Comparison of ENCODE assay signal across 8 mouse cellular contexts in the genomic region with DNA sequence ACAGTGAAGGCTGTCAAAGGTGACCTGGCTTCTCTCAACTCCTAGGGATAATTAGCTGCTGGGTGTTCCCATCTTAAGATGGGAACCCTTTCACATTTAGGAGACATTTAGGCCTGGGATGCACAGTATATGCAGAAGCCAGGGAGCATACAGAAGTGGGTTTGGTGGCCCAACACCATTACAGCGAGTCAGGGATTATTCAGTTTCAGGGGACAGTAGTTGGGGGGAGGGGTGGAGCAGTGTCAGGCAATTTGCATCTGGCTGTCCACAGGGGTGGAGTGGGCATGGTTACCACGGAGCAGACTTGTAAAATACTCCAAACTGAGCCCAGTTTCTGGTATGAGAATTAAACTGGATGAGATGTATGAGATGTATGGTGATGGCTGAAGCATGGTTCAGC. TPM values are rescaled to one million over a fixed set of nuclear protein-coding genes. Genes with fewer than 3 reads are reported as not detected.
DNase-seq lines count a peak whose midpoint lies in the region; ATAC-seq and TF ChIP-seq lines count a peak whose summit lies in the region.

No protein-coding gene starts in this region.

- TF ChIP-seq EP300 in liver, postnatal 0 days (IDR thresholded peaks at IDR 0.05; ENCODE audit: low read depth) = no peak

- TF ChIP-seq CTCF in G1E (IDR thresholded peaks at IDR 0.05; ENCODE audit: low read depth, low read length) = no peak
- TF ChIP-seq CTCF in liver, postnatal 0 days (IDR thresholded peaks at IDR 0.05; ENCODE audit: low read depth) = no peak

- H3K27ac ChIP-seq in heart, embryonic 13.5 days (replicated peaks) = peak overlapping the region; percentile 68
- peak overlapping the region; percentile 61; the same call in 1 of the 2 replicates for H3K27ac ChIP-seq in heart, embryonic 16.5 days (ENCODE audit: low read length)
- peak overlapping the region; percentile 58 for H3K27ac ChIP-seq in liver, postnatal 0 days (ENCODE audit: low read depth)

- intact Hi-C loops in heart, postnatal 36 days (cut with DNase I) = no loop called here

- WGBS in heart, embryonic 13.5 days = 60% methylated on average over 2 of the region's 2 CpGs
- 69% methylated on average over 2 of the region's 2 CpGs for WGBS in heart, embryonic 16.5 days
- 48% methylated on average over 2 of the region's 2 CpGs for WGBS in liver, postnatal 0 days (ENCODE audit: insufficient replicate concordance)

- H3K36me3 ChIP-seq in heart, embryonic 13.5 days = peaks cover 77% of the 10 kb centered on the region
- H3K36me3 ChIP-seq in G1E (replicated peaks) = peaks cover 89% of the 10 kb centered on the region
- peaks cover 43% of the 10 kb centered on the region for H3K36me3 ChIP-seq in heart, embryonic 16.5 days (ENCODE audit: control insufficient read depth, insufficient read depth)
- peaks cover 48% of the 10 kb centered on the region for H3K36me3 ChIP-seq in liver, postnatal 0 days (replicated peaks; ENCODE audit: insufficient read depth, low read length)

- no peaks in the 10 kb centered on the region for H3K27me3 ChIP-seq in heart, embryonic 13.5 days (replicated peaks)
- H3K27me3 ChIP-seq in G1E (ENCODE audit: insufficient read depth, low read length) = no peaks in the 10 kb centered on the region
- no peaks in the 10 kb centered on the region for H3K27me3 ChIP-seq in heart, embryonic 16.5 days (ENCODE audit: control insufficient read depth, insufficient read depth, low read length)
- no peaks in the 10 kb centered on the region for H3K27me3 ChIP-seq in liver, postnatal 0 days (ENCODE audit: insufficient read depth, low read length)

- peak overlapping the region; percentile 94 for H3K4me2 ChIP-seq in heart, embryonic 13.5 days
- peak overlapping the region; percentile 81; the same call in 1 of the 2 replicates for H3K4me2 ChIP-seq in heart, embryonic 16.5 days (ENCODE audit: low read depth, low read length)
- H3K4me2 ChIP-seq in liver, postnatal 0 days (ENCODE audit: low read depth, low read length) = peak overlapping the region; percentile 92

- peak overlapping the region; percentile 92 for H3K4me3 ChIP-seq in heart, embryonic 13.5 days
- H3K4me3 ChIP-seq in G1E (ENCODE audit: low read depth, low read length) = peak overlapping the region; percentile 95; the same call in 1 of the 2 replicates
- no peak overlapping the region for H3K4me3 ChIP-seq in heart, embryonic 16.5 days (ENCODE audit: low read length)
- peak overlapping the region; percentile 79; the same call in 1 of the 2 replicates for H3K4me3 ChIP-seq in liver, postnatal 0 days (ENCODE audit: low read depth, low read length)

- peaks cover 19% of the 10 kb centered on the region for H3K4me1 ChIP-seq in heart, embryonic 13.5 days
- H3K4me1 ChIP-seq in G1E (ENCODE audit: insufficient read depth, low read depth, low read length) = peaks cover 49% of the 10 kb centered on the region
- H3K4me1 ChIP-seq in heart, embryonic 16.5 days (ENCODE audit: control insufficient read depth, insufficient read depth, low read length) = peaks cover 16% of the 10 kb centered on the region
- peaks cover 22% of the 10 kb centered on the region for H3K4me1 ChIP-seq in liver, postnatal 0 days (ENCODE audit: insufficient read depth)

- H3K9me3 ChIP-seq in heart, embryonic 13.5 days = no peaks in the 10 kb centered on the region
- H3K9me3 ChIP-seq in G1E (replicated peaks) = no peaks in the 10 kb centered on the region
- H3K9me3 ChIP-seq in heart, embryonic 16.5 days (replicated peaks; ENCODE audit: control insufficient read depth, low read length) = no peaks in the 10 kb centered on the region
- no peaks in the 10 kb centered on the region for H3K9me3 ChIP-seq in liver, postnatal 0 days (ENCODE audit: low read length)

- H3K9ac ChIP-seq in heart, embryonic 13.5 days = peak overlapping the region; percentile 72
- H3K9ac ChIP-seq in heart, embryonic 16.5 days (ENCODE audit: low read length) = peak overlapping the region; percentile 46; the same call in 1 of the 2 replicates
- no peak overlapping the region; the same call in 1 of the 2 replicates for H3K9ac ChIP-seq in liver, postnatal 0 days (replicated peaks)

- ATAC-seq in heart, embryonic 13.5 days (ENCODE audit: extremely low read depth, insufficient number of reproducible peaks, low FRiP score, low TSS enrichment) = no peak
- ATAC-seq in G1E (ENCODE audit: extremely low read depth, insufficient number of reproducible peaks, low FRiP score, poor library complexity, severe bottlenecking) = no peak
- no peak for ATAC-seq in heart, embryonic 16.5 days (replicated peaks; ENCODE audit: extremely low read depth, insufficient read depth, low FRiP score)
- no peak for ATAC-seq in liver, postnatal 0 days
- no peak for ATAC-seq in erythroblast, adult 5-6 weeks (replicated peaks; ENCODE audit: low FRiP score, poor library complexity, severe bottlenecking)

- DNase-seq in heart, postnatal 36 days = no peak
- DNase-seq in G1E (ENCODE audit: low spot score) = no peak
- no peak for DNase-seq in liver, postnatal 0 days
- DNase-seq in ovary, postnatal 36 days (ENCODE audit: low spot score) = no peak
- no peak for DNase-seq in c-Kit-positive CD71-positive TER-119-positive erythroid progenitor cells, embryonic 14.5 days (ENCODE audit: low spot score)

RNA-seq across cellular contexts. Expression of gene D10Jhu81e, which starts 0.9 kb away (rescaled TPM):
- 46.2 and 48.3 TPM in 2 replicates for polyA plus RNA-seq in heart, embryonic 13.5 days (2015; fragmentation: Nextera tagmentation; extraction: Ambion mirVana)
- 100 to 1,000 TPM; 528 to 541 TPM for total RNA-seq in heart, postnatal 36 days (2021)
- total RNA-seq in G1E (2014; fragmentation: Nextera tagmentation) (26.9 and 36.3 TPM in 2 replicates), G1E (2017) (106 and 128 TPM in 2 replicates)
- 88.4 and 100 TPM in 2 replicates for polyA plus RNA-seq in G1E (2012)
- polyA plus RNA-seq in heart, embryonic 16.5 days (2015; fragmentation: Nextera tagmentation; extraction: Ambion mirVana) = 72.8 and 75.3 TPM in 2 replicates
- 20.8 and 23.9 TPM in 2 replicates for polyA plus RNA-seq in liver, postnatal 0 days (2015; fragmentation: Nextera tagmentation; extraction: Ambion mirVana)
- 13.6 and 14.6 TPM in 2 replicates for total RNA-seq in erythroblast, adult 5-6 weeks (2015; ENCODE audit: low replicate concordance)
- 11.8 and 18.5 TPM in 2 replicates for total RNA-seq in erythroblast, adult 5-6 weeks (2017; ENCODE audit: low replicate concordance)

RNA-seq across cellular contexts. Expression of gene Pwp2, which starts 14.5 kb away (rescaled TPM):
- polyA plus RNA-seq in heart, embryonic 13.5 days (2015; fragmentation: Nextera tagmentation; extraction: Ambion mirVana) = 10.8 and 11.1 TPM in 2 replicates
- 10 to 100 TPM in 1 of 2 experiments, 1 to 10 TPM in 1; 9.9 to 10.7 TPM for total RNA-seq in heart, postnatal 36 days (2021)
- 8.7 and 11.0 TPM in 2 replicates for total RNA-seq in G1E (2014; fragmentation: Nextera tagmentation)
- 23.4 and 26.3 TPM in 2 replicates for total RNA-seq in G1E (2017)
- polyA plus RNA-seq in G1E (2012) = 15.8 and 18.8 TPM in 2 replicates
- 12.4 and 12.6 TPM in 2 replicates for polyA plus RNA-seq in heart, embryonic 16.5 days (2015; fragmentation: Nextera tagmentation; extraction: Ambion mirVana)
- 5.3 and 6.1 TPM in 2 replicates for polyA plus RNA-seq in liver, postnatal 0 days (2015; fragmentation: Nextera tagmentation; extraction: Ambion mirVana)
- 0.19 TPM in 1 of 2 replicates, not detected in the other for total RNA-seq in erythroblast, adult 5-6 weeks (2015; ENCODE audit: low replicate concordance)
- total RNA-seq in erythroblast, adult 5-6 weeks (2017; ENCODE audit: low replicate concordance) = 5.5 and 5.9 TPM in 2 replicates
